Mouse (Mus musculus) kidney, embryonic 15.5 days (tissue): Measurements from ENCODE around the gene St3gal3. TPM values are rescaled to one million over a fixed set of nuclear protein-coding genes. Genes with fewer than 3 reads are reported as not detected.
A peak's percentile ranks its signal among the peaks of the same experiment; 100 is the strongest.

Experiments
- ATAC-seq: fragments of 200-750 bp; cut with Nextera tagmentation; replicated peaks from 2 replicates; pipeline ENCODE4 v1.8.0; 2017; ENCODE audit warnings: moderate TSS enrichment; ENCODE audit not compliant: low FRiP score
- H3K27ac ChIP-seq: fragments of 300-500 bp; sonication (generic); 2 replicates; pipeline ENCODE4 v1.5.1; 2015; ENCODE audit warnings: mild to moderate bottlenecking, inconsistent platforms
- H3K27me3 ChIP-seq: fragments of 300-500 bp; sonication (generic); 2 replicates; pipeline ENCODE4 v1.6.1; 2015; ENCODE audit warnings: inconsistent platforms
- H3K36me3 ChIP-seq: fragments of 300-500 bp; sonication (generic); 2 replicates; pipeline ENCODE4 v1.6.1; 2015; ENCODE audit warnings: inconsistent platforms
- H3K4me1 ChIP-seq: fragments of 300-500 bp; sonication (generic); 2 replicates; pipeline ENCODE4 v1.6.1; 2015; ENCODE audit warnings: inconsistent platforms
- H3K4me2 ChIP-seq: fragments of 300-500 bp; sonication (generic); 2 replicates; pipeline ENCODE4 v1.6.1; 2015; ENCODE audit warnings: moderate library complexity, mild to moderate bottlenecking, inconsistent platforms
- H3K4me3 ChIP-seq: fragments of 300-500 bp; sonication (generic); replicated peaks from 2 replicates; pipeline ENCODE4 v1.5.1; 2015; ENCODE audit warnings: mild to moderate bottlenecking, inconsistent platforms
- H3K9ac ChIP-seq: fragments of 300-500 bp; sonication (generic); 2 replicates; pipeline ENCODE4 v1.6.1; 2015; ENCODE audit warnings: mild to moderate bottlenecking, inconsistent platforms
- H3K9me3 ChIP-seq: fragments of 300-500 bp; sonication (generic); replicated peaks from 2 replicates; pipeline ENCODE4 v1.6.1; 2016; ENCODE audit warnings: inconsistent platforms
- WGBS: fragments of 180-500 bp; shearing (Covaris S2); methylation state at CpG from one replicate; pipeline ENCODE4 v1.1.7; 2015; ENCODE audit warnings: mixed read lengths; 5-methylcytosine and 5-hydroxymethylcytosine counted together
- polyA plus RNA-seq: library from polyadenylated mRNA; unstranded; fragments of >200 nt; fragmentation: Nextera tagmentation; extraction: Ambion mirVana; gene quantifications from 2 replicates; pipeline ENCODE4 v1.2.1, GENCODE M21; 2015

Gene St3gal3
- 8.8 and 9.8 TPM in 2 replicates for polyA plus RNA-seq

DNA sequence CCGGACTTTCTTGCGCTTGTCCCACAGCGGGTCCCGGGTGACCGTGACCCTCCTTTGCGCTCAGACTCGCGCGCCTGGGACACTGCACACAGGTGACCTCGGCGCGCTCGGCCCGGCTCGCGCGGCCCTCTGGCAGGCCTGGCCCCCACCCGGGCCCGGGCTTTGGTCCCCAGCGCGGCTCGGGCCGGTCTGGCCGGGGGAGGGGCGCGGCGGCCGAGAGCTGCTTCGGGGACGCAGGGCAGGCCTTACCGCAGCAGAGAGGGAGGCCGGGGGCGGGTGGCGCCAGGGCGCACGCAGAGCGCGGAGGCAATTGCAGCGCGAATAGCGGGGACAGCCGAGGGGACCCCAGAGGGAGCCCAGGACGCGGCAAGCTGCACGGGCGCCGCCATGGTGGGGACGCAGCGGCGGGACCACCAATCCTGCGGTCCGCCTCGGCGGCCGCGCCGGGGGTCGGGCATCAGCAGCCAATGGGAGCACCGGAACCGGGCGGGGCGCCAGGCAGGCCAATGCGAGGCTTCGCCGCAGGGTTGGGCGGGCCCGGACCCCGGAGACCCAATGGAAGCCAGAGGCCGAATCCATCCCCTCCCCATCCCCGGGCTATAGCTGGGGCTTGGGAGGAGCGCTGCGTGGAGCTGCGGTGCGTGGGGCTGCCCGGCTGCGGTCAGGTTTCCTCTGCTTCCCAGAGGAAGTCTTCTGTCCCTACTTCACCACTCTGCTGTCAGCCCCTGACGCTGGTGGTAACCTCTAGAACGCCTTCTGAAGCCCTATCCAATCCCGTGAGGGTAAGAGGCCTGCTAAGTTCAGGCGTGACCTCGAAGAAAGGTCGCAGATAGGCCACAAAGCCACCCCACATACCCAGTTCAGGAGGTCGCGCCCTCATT lies at the start of gene St3gal3:
Gene St3gal3, minus strand, starts transcription at position 430 of the 881 bp plus-strand sequence.
- Histone ChIP-seq H3K9ac (peak within 1 kb of the TSS; percentile 95), H3K4me3 (peak within 1 kb of the TSS; percentile 96), H3K9me3 (no peaks in the 10 kb centered on the region), H3K4me1 (peaks cover 18% of the 10 kb centered on the region), H3K27ac (peak within 1 kb of the TSS; percentile 84), H3K36me3 (peaks cover 36% of the 10 kb centered on the region), H3K4me2 (peak within 1 kb of the TSS; percentile 85), H3K27me3 (no peaks in the 10 kb centered on the region)
- WGBS = under 1% methylated on average over 76 of the region's 84 CpGs
- ATAC-seq = peak; percentile 99

GRCm38 (mm10) chr4:118180301-118181080 lies 45.8 kb upstream of the St3gal3 start:
- peak overlapping the region; percentile 51 for H3K9ac ChIP-seq
- H3K4me2 ChIP-seq = peak overlapping the region; percentile 77
- H3K9me3 ChIP-seq = no peaks in the 10 kb centered on the region
- H3K27ac ChIP-seq = peak overlapping the region; percentile 95
- ATAC-seq = no peak
- H3K4me3 ChIP-seq = peak overlapping the region; percentile 79
- no peaks in the 10 kb centered on the region for H3K27me3 ChIP-seq
- H3K4me1 ChIP-seq = peaks cover 12% of the 10 kb centered on the region
- H3K36me3 ChIP-seq = peaks cover 20% of the 10 kb centered on the region
- WGBS = 12% methylated on average over 17 of the region's 17 CpGs

GRCm38 (mm10) chr4:118179467-118180300 lies 45.0 kb upstream of the St3gal3 start, which contains the start of gene Kdm4a:
TSS of gene Kdm4a (minus strand) at chr4:118180043.
- WGBS = under 1% methylated on average over 38 of the region's 38 CpGs
- peak within 1 kb of the TSS; percentile 77 for H3K4me2 ChIP-seq
- ATAC-seq = peak; percentile 100
- H3K4me1 ChIP-seq = peaks cover 12% of the 10 kb centered on the region
- H3K9ac ChIP-seq = peak within 1 kb of the TSS; percentile 75
- H3K27ac ChIP-seq = peak within 1 kb of the TSS; percentile 98
- no peaks in the 10 kb centered on the region for H3K9me3 ChIP-seq
- no peaks in the 10 kb centered on the region for H3K27me3 ChIP-seq
- peak within 1 kb of the TSS; percentile 79 for H3K4me3 ChIP-seq
- peaks cover 28% of the 10 kb centered on the region for H3K36me3 ChIP-seq

GRCm38 (mm10) chr4:118178952-118179466 lies 44.3 kb upstream of the St3gal3 start:
- H3K36me3 ChIP-seq = peaks cover 35% of the 10 kb centered on the region
- WGBS = 1% methylated on average over 12 of the region's 12 CpGs
- H3K4me2 ChIP-seq = peak overlapping the region; percentile 56
- no peaks in the 10 kb centered on the region for H3K27me3 ChIP-seq
- ATAC-seq = no peak
- H3K4me1 ChIP-seq = peaks cover 12% of the 10 kb centered on the region
- H3K9ac ChIP-seq = peak overlapping the region; percentile 75
- peak overlapping the region; percentile 79 for H3K4me3 ChIP-seq
- peak overlapping the region; percentile 98 for H3K27ac ChIP-seq
- no peaks in the 10 kb centered on the region for H3K9me3 ChIP-seq

DNA sequence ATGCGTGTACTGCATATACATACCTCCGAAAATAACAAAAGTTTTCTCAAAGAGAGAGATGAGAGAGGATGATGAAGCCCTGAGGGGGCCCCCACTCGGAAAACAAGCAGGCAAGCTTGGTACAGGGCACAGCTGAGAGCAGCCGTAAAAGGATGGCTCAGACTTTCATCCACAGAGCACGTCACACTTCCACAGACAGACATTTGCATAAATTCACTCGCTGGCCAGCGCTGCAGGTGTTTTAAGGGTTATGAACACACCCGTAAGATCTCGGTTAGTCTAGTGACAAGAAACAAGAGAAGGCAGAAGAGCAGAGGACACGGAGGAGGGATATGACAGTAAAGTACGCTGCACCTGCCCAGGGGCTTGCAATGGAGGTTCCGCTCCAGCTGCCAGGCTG lies 37.7 kb upstream of the St3gal3 start:
- WGBS = 77% methylated on average over 12 of the region's 12 CpGs
- Histone ChIP-seq H3K4me2 (no peak overlapping the region), H3K36me3 (peaks cover 100% of the 10 kb centered on the region), H3K27ac (no peak overlapping the region), H3K4me3 (no peak overlapping the region), H3K27me3 (no peaks in the 10 kb centered on the region), H3K9me3 (no peaks in the 10 kb centered on the region), H3K9ac (no peak overlapping the region), H3K4me1 (no peaks in the 10 kb centered on the region)
- ATAC-seq = no peak

- Histone ChIP-seq H3K4me1 (no peaks in the 10 kb centered on the region), H3K27ac (no peak overlapping the region), H3K27me3 (no peaks in the 10 kb centered on the region), H3K9me3 (no peaks in the 10 kb centered on the region), H3K4me3 (no peak overlapping the region), H3K9ac (no peak overlapping the region), H3K4me2 (no peak overlapping the region), H3K36me3 (peaks cover 100% of the 10 kb centered on the region)
- WGBS = 86% methylated on average over 9 of the region's 9 CpGs
- ATAC-seq = no peak
Measured at GRCm38 (mm10) chr4:118171006-118171405, 36.3 kb upstream of the St3gal3 start.

GRCm38 (mm10) chr4:118162123-118162522 lies 27.4 kb upstream of the St3gal3 start:
- ATAC-seq = no peak
- Histone ChIP-seq H3K36me3 (peaks cover 95% of the 10 kb centered on the region), H3K4me3 (no peak overlapping the region), H3K9me3 (no peaks in the 10 kb centered on the region), H3K4me2 (no peak overlapping the region), H3K27ac (no peak overlapping the region), H3K9ac (no peak overlapping the region), H3K4me1 (no peaks in the 10 kb centered on the region), H3K27me3 (no peaks in the 10 kb centered on the region)
- WGBS = 93% methylated on average over 12 of the region's 12 CpGs

GRCm38 (mm10) chr4:118157666-118158065 lies 23.0 kb upstream of the St3gal3 start:
- no peak overlapping the region for H3K9ac ChIP-seq
- H3K4me2 ChIP-seq = no peak overlapping the region
- WGBS = 96% methylated on average over 3 of the region's 3 CpGs
- no peak overlapping the region for H3K27ac ChIP-seq
- no peak for ATAC-seq
- H3K4me3 ChIP-seq = no peak overlapping the region
- no peaks in the 10 kb centered on the region for H3K9me3 ChIP-seq
- peaks cover 97% of the 10 kb centered on the region for H3K36me3 ChIP-seq
- H3K4me1 ChIP-seq = no peaks in the 10 kb centered on the region
- no peaks in the 10 kb centered on the region for H3K27me3 ChIP-seq

GRCm38 (mm10) chr4:118156559-118156958 lies 21.8 kb upstream of the St3gal3 start:
- H3K36me3 ChIP-seq = peaks cover 97% of the 10 kb centered on the region
- no peak overlapping the region for H3K4me2 ChIP-seq
- H3K27ac ChIP-seq = no peak overlapping the region
- no peak for ATAC-seq
- no peak overlapping the region for H3K9ac ChIP-seq
- no peaks in the 10 kb centered on the region for H3K27me3 ChIP-seq
- H3K9me3 ChIP-seq = no peaks in the 10 kb centered on the region
- H3K4me1 ChIP-seq = no peaks in the 10 kb centered on the region
- H3K4me3 ChIP-seq = no peak overlapping the region
- 93% methylated on average over 15 of the region's 15 CpGs for WGBS

DNA sequence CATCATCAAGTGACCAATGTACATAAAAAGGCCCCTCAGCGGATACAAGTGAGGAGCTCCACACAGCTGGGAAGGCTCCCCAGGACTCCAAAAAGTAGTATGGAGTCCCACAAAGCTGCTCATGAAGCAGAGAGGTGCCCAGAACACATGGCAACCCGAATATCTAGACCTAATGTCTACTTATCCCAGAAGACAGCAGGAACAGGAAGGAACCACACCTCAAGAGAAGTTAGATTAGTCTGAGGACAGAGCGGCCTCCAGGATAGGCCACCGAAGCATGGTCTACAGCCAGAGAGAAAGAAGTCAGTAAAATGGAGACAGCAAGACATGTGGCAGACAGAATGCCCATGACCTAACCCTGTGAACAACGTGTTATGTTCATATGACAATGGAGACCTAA lies 20.2 kb upstream of the St3gal3 start:
- H3K9me3 ChIP-seq = no peaks in the 10 kb centered on the region
- H3K27me3 ChIP-seq = no peaks in the 10 kb centered on the region
- H3K9ac ChIP-seq = no peak overlapping the region
- WGBS = 93% methylated on average over 5 of the region's 5 CpGs
- no peak overlapping the region for H3K27ac ChIP-seq
- ATAC-seq = no peak
- H3K36me3 ChIP-seq = peaks cover 97% of the 10 kb centered on the region
- no peaks in the 10 kb centered on the region for H3K4me1 ChIP-seq
- no peak overlapping the region for H3K4me2 ChIP-seq
- no peak overlapping the region for H3K4me3 ChIP-seq

DNA sequence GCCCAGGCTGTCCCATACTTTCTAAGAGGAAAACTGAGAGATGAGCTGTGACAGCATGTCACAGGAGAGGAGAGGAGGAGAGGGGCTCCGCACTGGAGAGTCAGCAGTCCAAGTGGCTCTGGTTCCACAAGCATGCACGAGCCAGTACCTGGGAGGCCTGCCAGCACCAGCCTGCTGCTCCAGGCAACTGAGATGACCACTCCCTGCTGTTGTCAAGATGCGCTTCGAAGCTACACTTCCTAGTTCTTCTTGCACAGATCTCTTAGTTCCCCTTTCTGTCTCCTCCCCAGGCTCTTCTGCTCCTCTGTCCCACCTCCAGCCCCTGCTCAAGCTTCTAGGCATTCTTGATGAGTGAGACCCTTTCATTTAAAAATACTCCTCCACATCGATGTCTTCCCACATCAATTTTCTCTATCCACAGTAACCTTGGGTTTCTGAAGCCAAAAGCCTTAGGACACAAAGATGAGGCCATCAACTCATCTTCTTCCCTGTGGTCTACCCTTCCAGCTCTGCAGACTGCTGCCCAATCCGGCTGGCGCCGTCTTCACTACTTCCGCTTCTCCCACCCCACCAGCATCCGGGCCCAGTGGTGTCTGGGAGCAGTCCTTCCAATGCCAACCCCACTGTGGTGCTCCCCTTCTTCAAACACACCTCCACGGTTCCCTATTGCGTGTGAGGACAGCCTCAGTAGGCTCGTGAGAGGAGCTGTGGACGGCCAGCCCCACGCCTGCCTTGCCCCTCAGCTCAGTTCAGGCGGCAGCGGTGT lies 17.5 kb upstream of the St3gal3 start:
- H3K9ac ChIP-seq = no peak overlapping the region
- no peak overlapping the region for H3K27ac ChIP-seq
- no peaks in the 10 kb centered on the region for H3K4me1 ChIP-seq
- ATAC-seq = no peak
- no peak overlapping the region for H3K4me3 ChIP-seq
- H3K36me3 ChIP-seq = peaks cover 98% of the 10 kb centered on the region
- H3K9me3 ChIP-seq = no peaks in the 10 kb centered on the region
- WGBS = 95% methylated on average over 17 of the region's 17 CpGs
- H3K4me2 ChIP-seq = no peak overlapping the region
- H3K27me3 ChIP-seq = no peaks in the 10 kb centered on the region
